Mouse (Mus musculus) olfactory bulb, adult 2 months (tissue): Measurements from ENCODE around the gene 1700013G24Rik. TPM values are rescaled to one million over a fixed set of nuclear protein-coding genes. Genes with fewer than 3 reads are reported as not detected.

Source experiments
- H3K27ac ChIP-seq: fragments of 200-500 bp; 2 replicates; pipeline ENCODE4 v1.5.1; 2012; ENCODE audit warnings: low read depth, low read length; ENCODE audit not compliant: insufficient read depth
- H3K4me1 ChIP-seq: fragments of 200-500 bp; 2 replicates; pipeline ENCODE4 v1.6.1; 2012; ENCODE audit warnings: low read length; ENCODE audit not compliant: control insufficient read depth, insufficient read depth
- H3K4me3 ChIP-seq: fragments of 200-500 bp; 2 replicates; pipeline ENCODE4 v1.5.1; 2012; ENCODE audit warnings: mild to moderate bottlenecking, low read depth, low read length, moderate library complexity; ENCODE audit not compliant: insufficient read depth
- CTCF ChIP-seq: fragments of 200-500 bp; IDR thresholded peaks from 2 replicates; pipeline ENCODE4 v1.5.1; 2012; ENCODE audit warnings: low read depth, mild to moderate bottlenecking, low read length, moderate library complexity; ENCODE audit not compliant: insufficient read depth
- POLR2A ChIP-seq: fragments of 200-500 bp; IDR thresholded peaks from 2 replicates; pipeline ENCODE4 v1.6.1; 2012; ENCODE audit warnings: mild to moderate bottlenecking, low read depth, low read length, moderate library complexity; ENCODE audit not compliant: insufficient read depth
- WGBS: fragments of 180-500 bp; shearing (Covaris S2); methylation state at CpG from one replicate; pipeline ENCODE4 v1.1.7; 2018; 5-methylcytosine and 5-hydroxymethylcytosine counted together
- polyA plus RNA-seq: library from polyadenylated mRNA; stranded (reverse); fragments of >200 nt; gene quantifications from 2 replicates; pipeline ENCODE4 v1.2.4, GENCODE M21; 2012; ENCODE audit warnings: low replicate concordance; ENCODE audit not compliant: missing spikeins, insufficient read depth, insufficient read length

Gene 1700013G24Rik
- polyA plus RNA-seq, 1 experiment: not detected

GRCm38 (mm10) chr4:137495501-137496100, 42.5 kb downstream of the 1700013G24Rik start:
- Histone ChIP-seq H3K4me3 (no peak overlapping the region), H3K4me1 (0 out of 2 replicates have a peak, but pooled peaks cover 6% of the 10 kb centered on the region), H3K27ac (no peak overlapping the region)
- 82% methylated on average over 6 of the region's 6 CpGs for WGBS
- TF ChIP-seq POLR2A (no peak), CTCF (no peak)

GRCm38 (mm10) chr4:137497367-137497766, 44.3 kb downstream of the 1700013G24Rik start:
- Histone ChIP-seq H3K4me1 (0 out of 2 replicates have a peak, but pooled peaks cover 6% of the 10 kb centered on the region), H3K4me3 (no peak overlapping the region), H3K27ac (no peak overlapping the region)
- no peak for TF ChIP-seq POLR2A
- TF ChIP-seq CTCF: no peak
- 84% methylated on average over 5 of the region's 5 CpGs for WGBS

- 77% methylated on average over 9 of the region's 9 CpGs for WGBS
- Histone ChIP-seq H3K27ac (no peak overlapping the region), H3K4me1 (0 out of 2 replicates have a peak, but pooled peaks cover 6% of the 10 kb centered on the region), H3K4me3 (no peak overlapping the region)
- TF ChIP-seq CTCF (no peak), POLR2A (no peak)
Observed at GRCm38 (mm10) chr4:137497892-137498722, 45.0 kb downstream of the 1700013G24Rik start.

- no peak for TF ChIP-seq POLR2A
- no peak for TF ChIP-seq CTCF
- WGBS: 90% methylated on average over 9 of the region's 9 CpGs
- Histone ChIP-seq H3K27ac (no peak overlapping the region), H3K4me3 (no peak overlapping the region), H3K4me1 (0 out of 2 replicates have a peak, but pooled peaks cover 6% of the 10 kb centered on the region)
Observed at GRCm38 (mm10) chr4:137498882-137499583, 45.9 kb downstream of the 1700013G24Rik start.

GRCm38 (mm10) chr4:137500149-137500548, 47.1 kb downstream of the 1700013G24Rik start:
- WGBS: 85% methylated on average over 12 of the region's 12 CpGs
- TF ChIP-seq POLR2A (no peak), CTCF (no peak)
- H3K4me3 ChIP-seq: no peak overlapping the region
- 0 out of 2 replicates have a peak, but pooled peaks cover 6% of the 10 kb centered on the region for H3K4me1 ChIP-seq
- H3K27ac ChIP-seq: no peak overlapping the region

- Histone ChIP-seq H3K27ac (no peak overlapping the region), H3K4me3 (no peak overlapping the region), H3K4me1 (0 out of 2 replicates have a peak, but pooled peaks cover 6% of the 10 kb centered on the region)
- TF ChIP-seq CTCF (no peak), POLR2A (no peak)
- WGBS: 85% methylated on average over 5 of the region's 5 CpGs
Observed at GRCm38 (mm10) chr4:137500953-137501352, 47.9 kb downstream of the 1700013G24Rik start.

GRCm38 (mm10) chr4:137502183-137502582, 49.1 kb downstream of the 1700013G24Rik start:
- 95% methylated on average over 10 of the region's 10 CpGs for WGBS
- TF ChIP-seq POLR2A (no peak), CTCF (no peak)

GRCm38 (mm10) chr4:137502801-137503200, 49.7 kb downstream of the 1700013G24Rik start:
- Histone ChIP-seq H3K4me1 (0 out of 2 replicates have a peak, but pooled peaks cover 3% of the 10 kb centered on the region), H3K4me3 (no peak overlapping the region), H3K27ac (no peak overlapping the region)
- TF ChIP-seq POLR2A: no peak
- TF ChIP-seq CTCF: no peak
- 67% methylated on average over 7 of the region's 7 CpGs for WGBS

More at GRCm38 (mm10) chr4:137502183-137502582, 49.1 kb downstream of the 1700013G24Rik start:
- H3K27ac ChIP-seq: no peak overlapping the region
- no peak overlapping the region for H3K4me3 ChIP-seq
- 0 out of 2 replicates have a peak, but pooled peaks cover 6% of the 10 kb centered on the region for H3K4me1 ChIP-seq

- WGBS: 52% methylated on average over 6 of the region's 6 CpGs
- Histone ChIP-seq H3K4me1 (no peaks in the 10 kb centered on the region), H3K4me3 (no peak overlapping the region), H3K27ac (no peak overlapping the region)
- TF ChIP-seq CTCF (no peak), POLR2A (no peak)
Observed at GRCm38 (mm10) chr4:137503509-137503971, 50.5 kb downstream of the 1700013G24Rik start.

Other genes starting within 250 kb of the 1700013G24Rik start
- not detected in 2 replicates for gene Wnt4, start 175.8 kb upstream of the 1700013G24Rik start, polyA plus RNA-seq
- 274 TPM in 1 of 2 replicates, not detected in the other for gene Cdc42, start 95.6 kb upstream of the 1700013G24Rik start, polyA plus RNA-seq
- not detected in 2 replicates for gene Cela3a, start 43.5 kb upstream of the 1700013G24Rik start, polyA plus RNA-seq
- not detected in 2 replicates for gene Cela3b, start 22.7 kb upstream of the 1700013G24Rik start, polyA plus RNA-seq
- gene Hspg2, start 15.5 kb downstream of the 1700013G24Rik start, polyA plus RNA-seq: not detected in 2 replicates
- not detected in 2 replicates for gene Ldlrad2, start 121.3 kb downstream of the 1700013G24Rik start, polyA plus RNA-seq
- 198 TPM in 1 of 2 replicates, not detected in the other for gene Usp48, start 140.5 kb downstream of the 1700013G24Rik start, polyA plus RNA-seq
- not detected in 2 replicates for gene Rap1gap, start 211.4 kb downstream of the 1700013G24Rik start, polyA plus RNA-seq